Mouse (Mus musculus) mouse trophoblast stem cell (cell line): ENCODE measurements around the gene 6430548M08Rik.

Experiments used
- in situ Hi-C, 2 experiments: fragments of 300-500 bp; cut with MseI, MboI; formaldehyde crosslinking; loops; 2 replicates in 1 of 2; 3 replicates in 1 of 2; pipeline ENCODE4 v1.15.1; 2025

6430548M08Rik gene

GRCm38 (mm10) chr8:120104721-120105272 is 9.2 kb upstream of the 6430548M08Rik start:
- in situ Hi-C loops = no loop called here

GRCm38 (mm10) chr8:120109149-120109548 is 4.8 kb upstream of the 6430548M08Rik start:
- in situ Hi-C loops = no loop called here

- in situ Hi-C loops = no loop called here
Observed at GRCm38 (mm10) chr8:120110966-120111365, 3.0 kb upstream of the 6430548M08Rik start.

- in situ Hi-C loops = no loop called here
Observed at GRCm38 (mm10) chr8:120111382-120111781, 2.6 kb upstream of the 6430548M08Rik start.

GRCm38 (mm10) chr8:120112535-120112934 is 1.4 kb upstream of the 6430548M08Rik start:
- in situ Hi-C loops = no loop called here

GRCm38 (mm10) chr8:120113306-120113705 is 646 bp upstream of the 6430548M08Rik start:
- in situ Hi-C loops = no loop called here

GRCm38 (mm10) chr8:120114315-120114841 is 426 bp downstream of the 6430548M08Rik start:
- in situ Hi-C loops = no loop called here

- in situ Hi-C loops = no loop called here
Observed at GRCm38 (mm10) chr8:120116600-120116999, 2.6 kb downstream of the 6430548M08Rik start.

- in situ Hi-C loops = no loop called here
Observed at GRCm38 (mm10) chr8:120118162-120118561, 4.2 kb downstream of the 6430548M08Rik start.

- in situ Hi-C loops = no loop called here
Observed at GRCm38 (mm10) chr8:120118847-120119246, 4.9 kb downstream of the 6430548M08Rik start.

GRCm38 (mm10) chr8:120119429-120119828 is 5.5 kb downstream of the 6430548M08Rik start:
- in situ Hi-C loops = no loop called here

GRCm38 (mm10) chr8:120119931-120120330 is 6.0 kb downstream of the 6430548M08Rik start:
- in situ Hi-C loops = no loop called here

- in situ Hi-C loops = no loop called here
Observed at GRCm38 (mm10) chr8:120120951-120121350, 7.0 kb downstream of the 6430548M08Rik start.

GRCm38 (mm10) chr8:120124261-120124660 is 10.3 kb downstream of the 6430548M08Rik start:
- in situ Hi-C loops = no loop called here

GRCm38 (mm10) chr8:120124836-120125389 is 11.0 kb downstream of the 6430548M08Rik start:
- in situ Hi-C loops = no loop called here

- in situ Hi-C loops = no loop called here
Observed at GRCm38 (mm10) chr8:120126357-120127161, 12.6 kb downstream of the 6430548M08Rik start.

GRCm38 (mm10) chr8:120129547-120129946 is 15.6 kb downstream of the 6430548M08Rik start:
- in situ Hi-C loops = no loop called here

- in situ Hi-C loops = no loop called here
Observed at GRCm38 (mm10) chr8:120131158-120131557, 17.2 kb downstream of the 6430548M08Rik start.

- in situ Hi-C loops = no loop called here
Observed at GRCm38 (mm10) chr8:120133169-120133568, 19.2 kb downstream of the 6430548M08Rik start.

GRCm38 (mm10) chr8:120135687-120136086 is 21.7 kb downstream of the 6430548M08Rik start:
- in situ Hi-C loops = no loop called here

- in situ Hi-C loops = no loop called here
Observed at GRCm38 (mm10) chr8:120136618-120137017, 22.7 kb downstream of the 6430548M08Rik start.

- in situ Hi-C loops = no loop called here
Observed at GRCm38 (mm10) chr8:120138958-120139357, 25.0 kb downstream of the 6430548M08Rik start.

- in situ Hi-C loops = no loop called here
Observed at GRCm38 (mm10) chr8:120140769-120141168, 26.8 kb downstream of the 6430548M08Rik start.
